Mouse (Mus musculus) brain, embryonic 14.5 days (tissue): ENCODE results near the gene Klhdc2. TPM values are rescaled to one million over a fixed set of nuclear protein-coding genes. Genes with fewer than 3 reads are reported as not detected.

Source experiments
- DNase-seq: peaks from one replicate; pipeline ENCODE4 v3.0.0-alpha.2; 2011; ENCODE audit warnings: low read depth
- CTCF ChIP-seq: fragments of 200-500 bp; IDR thresholded peaks from 2 replicates; pipeline ENCODE4 v1.5.1; 2012; ENCODE audit warnings: inconsistent platforms, mild to moderate bottlenecking, moderate library complexity, borderline replicate concordance; ENCODE audit not compliant: insufficient read depth, insufficient read length; ENCODE audit errors: extremely low read depth
- POLR2A ChIP-seq: fragments of 200-500 bp; IDR thresholded peaks from 2 replicates; pipeline ENCODE4 v1.6.1; 2012; ENCODE audit warnings: mild to moderate bottlenecking, inconsistent platforms, borderline replicate concordance; ENCODE audit not compliant: poor library complexity, insufficient read depth, insufficient read length, severe bottlenecking; ENCODE audit errors: extremely low read depth
- polyA plus RNA-seq: library from polyadenylated mRNA; depleted of rRNA; stranded (reverse); fragments of >200 nt; gene quantifications from 2 replicates; pipeline ENCODE4 v1.2.3, GENCODE M21; 2012; rRNA removed

Gene Klhdc2
- polyA plus RNA-seq, 1 experiment = 206 TPM

DNA sequence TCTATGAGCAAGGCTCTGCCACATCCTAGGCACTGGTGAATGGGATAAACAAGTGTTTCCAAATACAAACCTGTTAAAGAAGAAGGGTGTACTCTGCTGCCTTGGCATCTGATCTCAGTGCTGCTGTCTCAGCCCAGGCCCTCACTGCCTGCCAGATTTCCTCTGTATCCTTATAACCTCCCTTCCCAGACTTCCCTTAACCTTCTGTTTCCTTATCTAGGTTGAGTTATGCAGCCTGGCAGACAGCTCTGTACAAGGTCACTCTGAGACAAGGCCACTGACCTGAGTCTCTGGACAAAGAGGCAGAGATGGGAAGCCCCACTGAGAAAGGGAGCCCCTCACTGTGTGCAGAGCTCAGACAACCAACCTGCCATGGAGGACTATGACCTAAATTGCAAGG is 21.9 kb downstream of the Klhdc2 start:
- DNase-seq = no peak
- TF ChIP-seq CTCF = no peak
- TF ChIP-seq POLR2A = no peak

DNA sequence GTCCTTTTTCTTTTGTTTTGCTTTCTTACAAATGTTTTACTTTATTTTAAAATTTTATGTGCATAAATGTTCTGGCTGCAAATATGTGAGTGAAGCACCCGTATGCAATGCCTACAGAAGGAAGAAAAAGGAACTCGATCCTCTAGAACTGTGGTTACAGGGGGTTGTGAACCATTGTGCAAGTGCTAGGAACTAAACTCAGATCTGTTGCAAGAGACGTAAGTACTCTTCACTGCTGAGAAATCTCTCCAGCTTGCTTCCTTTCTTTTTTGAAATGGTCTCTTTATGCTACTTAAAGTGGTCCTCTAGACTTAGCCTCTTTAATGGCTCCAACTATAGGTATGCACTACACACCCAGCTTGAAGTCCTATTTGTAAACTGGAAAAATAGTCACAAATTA is 34.7 kb downstream of the Klhdc2 start:
- TF ChIP-seq POLR2A = no peak
- TF ChIP-seq CTCF = no peak
- DNase-seq = no peak

DNA sequence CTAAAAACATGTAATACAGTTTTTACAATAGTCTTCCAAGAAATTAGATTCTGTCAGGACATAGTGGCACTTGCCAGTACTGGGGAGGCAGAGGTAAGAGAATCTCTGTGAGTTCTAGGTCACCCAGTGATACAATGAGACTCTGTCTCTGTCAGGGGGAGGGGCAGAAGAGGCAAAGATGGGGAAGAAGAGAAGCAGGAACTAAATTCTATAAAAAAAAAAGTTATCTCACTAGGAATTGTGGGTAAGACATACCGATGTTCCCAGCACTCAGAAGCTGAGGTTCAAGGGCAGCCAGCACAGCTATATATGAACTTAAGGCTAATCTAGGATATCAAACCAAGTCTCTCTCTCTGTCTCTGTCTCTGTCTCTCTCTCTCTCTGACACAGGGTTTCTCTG is 35.7 kb downstream of the Klhdc2 start:
- no peak for TF ChIP-seq CTCF
- no peak for TF ChIP-seq POLR2A
- no peak for DNase-seq

DNA sequence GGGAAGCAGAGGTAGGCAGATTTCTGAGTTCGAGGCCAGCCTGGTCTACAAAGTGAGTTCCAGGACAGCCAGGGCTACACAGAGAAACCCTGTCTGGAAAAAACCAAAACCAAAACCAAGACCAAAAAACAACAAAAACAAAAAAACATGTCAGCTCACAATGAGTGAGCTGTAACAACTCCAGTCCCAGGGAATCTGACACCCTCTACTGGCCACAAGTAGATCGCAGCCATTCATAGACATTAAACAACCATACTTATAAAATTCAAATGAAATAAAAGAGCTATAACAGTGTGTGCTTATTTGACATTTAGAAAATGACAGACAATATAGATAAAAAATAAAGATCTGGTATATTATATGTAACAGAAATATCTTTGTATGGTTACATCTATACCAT is 37.1 kb downstream of the Klhdc2 start:
- peak; percentile 34 for DNase-seq
- TF ChIP-seq POLR2A (no peak), CTCF (peak; percentile 57; the same call in 1 of the 2 replicates)

DNA sequence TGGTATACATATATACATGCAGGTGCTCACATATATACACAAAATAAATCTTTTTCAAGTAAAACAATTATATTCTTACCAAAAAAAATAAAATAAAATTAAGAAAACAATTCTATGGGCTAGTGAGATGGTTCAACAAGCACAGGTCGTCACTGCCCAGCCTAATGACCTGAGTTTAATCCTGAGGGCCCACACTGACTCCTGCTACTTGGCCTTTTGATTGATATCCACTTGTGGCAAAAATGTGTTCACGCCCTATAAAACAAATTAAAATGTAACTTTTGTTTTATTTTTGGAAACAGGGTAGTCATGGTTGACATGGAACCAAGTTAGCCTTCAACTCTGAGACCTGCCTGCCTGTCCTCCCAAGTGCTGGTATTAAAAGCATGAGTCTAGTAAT is 53.4 kb downstream of the Klhdc2 start:
- no peak for DNase-seq
- TF ChIP-seq CTCF (no peak), POLR2A (no peak)

DNA sequence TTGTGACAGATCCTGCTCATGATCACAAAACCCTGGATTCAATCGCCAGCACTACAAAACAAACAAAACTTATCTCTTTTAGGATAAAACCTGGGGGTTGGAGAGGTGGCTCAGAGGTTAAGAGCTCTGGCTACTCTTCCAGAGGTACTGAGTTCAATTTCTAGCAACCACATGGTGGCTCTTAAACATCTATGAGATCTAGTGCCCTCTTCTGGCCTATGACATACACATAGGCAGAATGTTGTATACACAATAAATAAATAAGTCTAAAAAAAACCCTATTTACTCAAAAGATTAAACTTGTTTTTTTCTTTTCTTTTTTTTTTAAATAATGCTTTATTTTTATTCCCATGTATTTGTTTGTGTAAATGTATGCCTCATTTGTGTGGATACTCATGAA is 55.2 kb downstream of the Klhdc2 start:
- DNase-seq = peak; percentile 28

DNA sequence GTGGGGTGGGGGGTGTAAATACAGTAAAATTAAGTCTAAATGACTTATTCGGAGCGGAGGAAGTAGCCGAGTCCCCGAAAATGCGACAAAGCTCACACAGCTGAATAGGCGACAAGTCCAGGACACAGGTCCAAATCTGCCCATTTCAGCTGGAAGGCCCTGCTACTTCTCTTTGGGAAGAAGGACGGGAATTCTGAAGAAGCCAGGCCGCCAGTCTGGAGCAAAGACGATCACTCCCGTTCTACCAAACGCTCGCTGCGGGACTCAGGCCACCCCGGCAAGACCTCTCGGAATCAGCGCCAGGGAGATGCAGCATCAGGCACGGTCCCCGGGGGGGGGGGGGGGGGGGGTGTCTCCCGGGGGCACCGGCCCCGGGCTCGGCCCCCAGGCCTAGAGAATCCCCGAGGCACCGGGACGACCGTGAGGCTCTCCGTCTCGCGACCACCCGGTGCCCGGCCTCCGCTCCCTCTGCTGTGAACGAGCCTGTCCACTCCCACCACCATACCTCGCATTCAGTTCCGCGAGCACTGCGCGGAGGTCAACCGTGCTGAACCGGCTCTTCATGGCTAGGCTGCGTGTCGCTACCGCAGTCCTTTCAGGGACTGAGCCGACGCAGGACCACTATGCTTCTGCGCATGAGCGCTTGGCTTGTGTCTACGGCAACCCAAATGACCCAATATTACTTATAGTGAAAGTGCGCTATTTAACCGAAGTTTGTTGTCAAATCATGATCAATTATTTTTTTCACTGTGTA is 60.2 kb downstream of the Klhdc2 start, which contains the start of gene Nemf:
TSS of gene Nemf (minus strand) at position 620 of the 754 bp plus-strand sequence.
- DNase-seq = peak; percentile 96
- TF ChIP-seq POLR2A (peak; percentile 61; the same call in 1 of the 2 replicates), CTCF (no peak)

More for the DNA sequence above, 55.2 kb downstream of the Klhdc2 start:
- TF ChIP-seq POLR2A (no peak), CTCF (no peak)

DNA sequence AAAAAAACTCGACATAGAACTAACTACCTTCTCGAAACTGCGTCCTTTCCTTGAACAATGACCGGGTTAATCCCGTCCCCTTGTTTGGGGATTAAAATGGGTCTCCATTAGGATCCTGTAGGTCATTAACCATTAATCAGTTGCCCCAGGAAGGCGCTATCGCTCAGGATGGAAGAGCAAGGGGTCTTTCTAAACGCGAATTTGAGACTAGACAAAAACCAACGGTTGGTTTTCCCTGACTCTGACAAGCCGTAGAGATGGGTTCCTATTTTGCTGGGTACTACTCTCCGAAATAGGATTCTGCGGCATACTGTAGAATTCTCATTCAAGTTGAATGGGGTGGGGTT is 60.8 kb downstream of the Klhdc2 start:
- TF ChIP-seq POLR2A (no peak), CTCF (no peak)
- DNase-seq = no peak

Other genes with a start within 250 kb of the Klhdc2 start
- gene Rps29, start 137.5 kb upstream of the Klhdc2 start, polyA plus RNA-seq = 1,659 and 2,656 TPM in 2 replicates
- 4.9 and 11.2 TPM in 2 replicates for gene Lrr1, start 127.9 kb upstream of the Klhdc2 start, polyA plus RNA-seq
- gene Rpl36al, start 112.6 kb upstream of the Klhdc2 start, polyA plus RNA-seq = 318 and 320 TPM in 2 replicates
- 16.1 and 19.9 TPM in 2 replicates for gene Mgat2, start 112.5 kb upstream of the Klhdc2 start, polyA plus RNA-seq
- gene Gm49383, start 99.6 kb upstream of the Klhdc2 start, polyA plus RNA-seq = 4.1 and 5.7 TPM in 2 replicates
- 4.6 and 5.7 TPM in 2 replicates for gene Dnaaf2, start 98.3 kb upstream of the Klhdc2 start, polyA plus RNA-seq
- 5.1 and 5.5 TPM in 2 replicates for gene Gm49384, start 92.4 kb upstream of the Klhdc2 start, polyA plus RNA-seq
- 7.8 and 14.5 TPM in 2 replicates for gene Pole2, start 68.5 kb upstream of the Klhdc2 start, polyA plus RNA-seq
- gene Klhdc1, start 55.5 kb upstream of the Klhdc2 start, polyA plus RNA-seq = 4.9 and 5.3 TPM in 2 replicates
- 31.3 and 35.9 TPM in 2 replicates for gene Nemf, start 60.5 kb downstream of the Klhdc2 start, polyA plus RNA-seq
- gene Arf6, start 75.5 kb downstream of the Klhdc2 start, polyA plus RNA-seq = 67.8 and 72.2 TPM in 2 replicates
- 0.36 and 0.39 TPM in 2 replicates for gene Gm9887, start 75.8 kb downstream of the Klhdc2 start, polyA plus RNA-seq